Mouse (Mus musculus): Measurements from ENCODE around the gene Gstm4.

Gene Gstm4

GRCm38 (mm10) chr3:108044394-108045140, at the start of gene Gstm4:
Gstm4 (minus strand) TSS chr3:108044894.
- DNase-seq (ENCODE audit: low read depth, low spot score) = peak; percentile 81

- no peak for DNase-seq (ENCODE audit: low read depth, low spot score)
Observed at GRCm38 (mm10) chr3:108094146-108094545, 49.5 kb upstream of the Gstm4 start.

GRCm38 (mm10) chr3:108093306-108093705, 48.6 kb upstream of the Gstm4 start:
- DNase-seq (ENCODE audit: low read depth, low spot score) = no peak

GRCm38 (mm10) chr3:108092536-108093115, 47.9 kb upstream of the Gstm4 start, which contains the start of gene Gnat2:
Gnat2 (plus strand) TSS chr3:108092789.
- DNase-seq (ENCODE audit: low read depth, low spot score) = no peak

- DNase-seq (ENCODE audit: low read depth, low spot score) = no peak
Observed at GRCm38 (mm10) chr3:108092030-108092429, 47.3 kb upstream of the Gstm4 start.

- no peak for DNase-seq (ENCODE audit: low read depth, low spot score)
Observed at GRCm38 (mm10) chr3:108090561-108090960, 45.9 kb upstream of the Gstm4 start.

- DNase-seq (ENCODE audit: low read depth, low spot score) = no peak
Observed at GRCm38 (mm10) chr3:108089916-108090315, 45.2 kb upstream of the Gstm4 start.

- DNase-seq (ENCODE audit: low read depth, low spot score) = no peak
Observed at GRCm38 (mm10) chr3:108088842-108089380, 44.2 kb upstream of the Gstm4 start.

- DNase-seq (ENCODE audit: low read depth, low spot score) = no peak
Observed at GRCm38 (mm10) chr3:108087329-108087728, 42.6 kb upstream of the Gstm4 start.

- DNase-seq (ENCODE audit: low read depth, low spot score) = peak; percentile 84
Observed at GRCm38 (mm10) chr3:108086470-108086979, 41.8 kb upstream of the Gstm4 start, which contains the start of gene Ampd2. Ampd2 (minus strand) TSS chr3:108086651.

- peak; percentile 68 for DNase-seq (ENCODE audit: low read depth, low spot score)
Observed at GRCm38 (mm10) chr3:108085721-108086469, 41.2 kb upstream of the Gstm4 start.

- peak; percentile 89 for DNase-seq (ENCODE audit: low read depth, low spot score)
Observed at GRCm38 (mm10) chr3:108085281-108085720, 40.6 kb upstream of the Gstm4 start.

GRCm38 (mm10) chr3:108084767-108085270, 40.1 kb upstream of the Gstm4 start:
- no peak for DNase-seq (ENCODE audit: low read depth, low spot score)

GRCm38 (mm10) chr3:108083904-108084407, 39.3 kb upstream of the Gstm4 start:
- no peak for DNase-seq (ENCODE audit: low read depth, low spot score)

GRCm38 (mm10) chr3:108083161-108083560, 38.5 kb upstream of the Gstm4 start:
- DNase-seq (ENCODE audit: low read depth, low spot score) = no peak

GRCm38 (mm10) chr3:108082251-108082875, 37.7 kb upstream of the Gstm4 start:
- DNase-seq (ENCODE audit: low read depth, low spot score) = no peak

GRCm38 (mm10) chr3:108081681-108082080, 37.0 kb upstream of the Gstm4 start:
- no peak for DNase-seq (ENCODE audit: low read depth, low spot score)

GRCm38 (mm10) chr3:108076836-108077235, 32.1 kb upstream of the Gstm4 start:
- no peak for DNase-seq (ENCODE audit: low read depth, low spot score)

- DNase-seq (ENCODE audit: low read depth, low spot score) = no peak
Observed at GRCm38 (mm10) chr3:108072983-108073569, 28.4 kb upstream of the Gstm4 start.
